Mouse (Mus musculus): ENCODE results near the gene 2410137M14Rik. TPM values are rescaled to one million over a fixed set of nuclear protein-coding genes. Genes with fewer than 3 reads are reported as not detected.

The 2410137M14Rik gene
- total and polyA plus RNA-seq, 3 experiments = not detected

DNA sequence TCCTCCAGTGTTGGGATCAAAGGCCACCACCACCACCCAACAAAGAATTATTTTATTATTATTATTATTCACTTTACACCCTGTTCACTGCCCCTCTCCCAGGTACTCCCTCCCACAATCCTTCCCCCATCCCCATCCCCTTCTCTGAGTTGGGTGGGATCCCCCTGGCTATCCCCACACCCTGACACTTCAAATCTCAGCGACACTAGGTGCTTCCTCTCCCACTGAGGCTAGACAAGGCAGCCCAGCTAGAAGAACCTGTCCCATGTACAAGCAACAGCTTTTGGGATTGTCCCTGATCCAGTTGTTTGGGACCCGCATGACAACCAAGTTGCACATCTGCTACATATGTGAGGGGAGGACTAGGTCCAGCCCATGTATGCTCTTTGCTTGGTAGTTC lies 28.4 kb downstream of the 2410137M14Rik start:
- H3K36me3 ChIP-seq (ENCODE audit: control insufficient read depth in 1 of 2, insufficient read depth in 2 of 2, low read length in 2 of 2) = peaks cover 0 to 9% of the 10 kb centered on the region in 2 experiments; a peak in 2 of 4 replicates
- H3K4me1 ChIP-seq (ENCODE audit: control insufficient read depth in 1 of 2, insufficient read depth in 2 of 2, low read length in 2 of 2) = no peaks in the 10 kb centered on the region; a peak in 1 of 4 replicates
- H3K9me3 ChIP-seq (replicated peaks; ENCODE audit: insufficient read depth, low read length) = no peaks in the 10 kb centered on the region
- H3K79me2 ChIP-seq (ENCODE audit: control insufficient read depth, insufficient read depth, low read length, poor library complexity) = peaks cover 15% of the 10 kb centered on the region
- no peaks in the 10 kb centered on the region for H3K27me3 ChIP-seq (ENCODE audit: control insufficient read depth in 1 of 2, insufficient read depth in 2 of 2, low read length in 2 of 2)
- H3K4me3 ChIP-seq (ENCODE audit: control insufficient read depth in 1 of 2, insufficient read depth in 1 of 2, low read depth in 2 of 2, low read length in 2 of 2) = no peak overlapping the region
- H3K9ac ChIP-seq (ENCODE audit: control insufficient read depth, low read depth, low read length, poor library complexity, severe bottlenecking) = no peak overlapping the region
- no peak for DNase-seq (ENCODE audit: low read depth, low spot score)
- H3K27ac ChIP-seq (ENCODE audit: control insufficient read depth, low read depth, low read length) = no peak overlapping the region
- no peak for TF ChIP-seq MXI1 (IDR thresholded peaks at IDR 0.05; ENCODE audit: low read depth, low read length)
- TF ChIP-seq HCFC1 (IDR thresholded peaks at IDR 0.05; ENCODE audit: low read depth, low read length) = no peak
- no peak for TF ChIP-seq USF2 (IDR thresholded peaks at IDR 0.05; ENCODE audit: borderline replicate concordance in 1 of 2, insufficient read depth in 1 of 2, low read depth in 1 of 2, low read length in 2 of 2)
- no peak for TF ChIP-seq SIN3A (IDR thresholded peaks at IDR 0.05; ENCODE audit: low read length)
- no peak for TF ChIP-seq CHD2 (IDR thresholded peaks at IDR 0.05; ENCODE audit: low read length)
- TF ChIP-seq ELF1 (IDR thresholded peaks at IDR 0.05; ENCODE audit: low read depth, low read length) = no peak
- no peak for TF ChIP-seq KAT2A (conservative IDR thresholded peaks at IDR 0.05; ENCODE audit: low read depth, low read length)
- TF ChIP-seq ZC3H11A (IDR thresholded peaks at IDR 0.05; ENCODE audit: low read depth, low read length) = no peak
- no peak for TF ChIP-seq NELFE (IDR thresholded peaks at IDR 0.05; ENCODE audit: low read depth, low read length)
- TF ChIP-seq EP300 (IDR thresholded peaks at IDR 0.05; ENCODE audit: low read depth in 1 of 2, low read length in 2 of 2) = no peak
- no peak for TF ChIP-seq UBTF (IDR thresholded peaks at IDR 0.05; ENCODE audit: borderline replicate concordance, insufficient read depth, low read depth, low read length)
- no peak for TF ChIP-seq ZNF384 (IDR thresholded peaks at IDR 0.05; ENCODE audit: low read depth, low read length)
- TF ChIP-seq E2F4 (IDR thresholded peaks at IDR 0.05; ENCODE audit: borderline replicate concordance, low read depth, low read length) = no peak
- TF ChIP-seq TBP (IDR thresholded peaks at IDR 0.05; ENCODE audit: low read depth, low read length) = no peak
- TF ChIP-seq MAX (IDR thresholded peaks at IDR 0.05; ENCODE audit: low read length) = no peak
- no peak for TF ChIP-seq MAZ (IDR thresholded peaks at IDR 0.05; ENCODE audit: low read depth, low read length)
- TF ChIP-seq RAD21 (IDR thresholded peaks at IDR 0.05; ENCODE audit: low read depth, low read length) = no peak
- TF ChIP-seq BHLHE40 (IDR thresholded peaks at IDR 0.05; ENCODE audit: borderline replicate concordance, low read depth, low read length) = no peak

DNA sequence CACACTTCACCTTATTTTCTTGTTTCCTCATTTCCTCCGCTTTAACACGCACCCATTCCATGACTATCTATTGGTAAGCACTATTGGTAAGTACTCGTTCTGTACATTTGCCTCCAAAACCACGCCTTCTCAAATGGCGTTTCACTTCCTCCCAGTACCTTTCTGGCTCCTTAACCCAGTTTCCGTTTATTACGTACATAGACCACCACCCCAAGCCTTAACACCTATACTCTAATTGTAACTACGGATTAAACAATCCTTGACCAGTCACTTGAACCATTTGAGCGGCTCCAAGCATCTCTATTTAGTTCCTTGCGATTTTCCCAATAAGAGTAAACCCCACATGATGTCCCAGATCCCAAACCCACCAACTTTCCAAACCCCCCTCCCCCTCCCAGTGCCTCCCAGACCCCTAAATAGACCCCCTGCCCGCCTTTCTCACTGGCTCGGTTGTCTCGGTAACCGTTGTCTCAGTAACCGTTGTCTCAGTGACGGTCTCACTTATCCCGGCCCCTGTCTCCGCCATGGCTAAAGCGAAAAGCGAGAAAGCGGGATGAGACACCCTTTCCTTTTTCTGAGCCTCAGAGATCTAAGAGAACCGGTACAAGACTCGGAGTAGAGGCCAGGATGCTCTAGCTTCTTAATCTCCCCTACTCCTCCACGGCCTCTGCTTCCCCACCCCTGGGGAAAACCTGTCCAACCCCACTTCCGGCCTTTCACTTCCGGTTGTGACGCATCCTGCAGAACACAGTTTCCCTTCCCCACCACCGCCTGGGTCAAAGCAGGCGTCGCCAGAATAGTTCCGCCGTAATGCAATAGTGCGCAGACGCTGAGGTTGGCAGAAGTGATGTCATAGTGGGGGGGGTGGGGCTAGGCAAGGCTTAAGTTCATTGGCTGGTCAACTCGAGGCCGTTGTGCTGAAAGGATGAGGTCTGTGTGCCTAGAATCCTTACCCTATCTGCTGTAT lies 29.8 kb downstream of the 2410137M14Rik start, which contains the start of gene Ppp1r11:
Gene Ppp1r11, minus strand, starts transcription at position 761 of the 967 bp plus-strand sequence.
- peak; percentile 99 for DNase-seq (ENCODE audit: low read depth, low spot score)
- Histone ChIP-seq H3K4me3 (ENCODE audit: control insufficient read depth in 1 of 2, insufficient read depth in 1 of 2, low read depth in 2 of 2, low read length in 2 of 2) (peak within 1 kb of the TSS; percentile 77 to 87), H3K36me3 (ENCODE audit: control insufficient read depth in 1 of 2, insufficient read depth in 2 of 2, low read length in 2 of 2) (peaks cover 0 to 9% of the 10 kb centered on the region in 2 experiments; a peak in 2 of 4 replicates), H3K27me3 (ENCODE audit: control insufficient read depth in 1 of 2, insufficient read depth in 2 of 2, low read length in 2 of 2) (no peaks in the 10 kb centered on the region), H3K27ac (ENCODE audit: control insufficient read depth, low read depth, low read length) (peak within 1 kb of the TSS; percentile 40), H3K9me3 (replicated peaks; ENCODE audit: insufficient read depth, low read length) (no peaks in the 10 kb centered on the region), H3K9ac (ENCODE audit: control insufficient read depth, low read depth, low read length, poor library complexity, severe bottlenecking) (peak within 1 kb of the TSS; percentile 76), H3K79me2 (ENCODE audit: control insufficient read depth, insufficient read depth, low read length, poor library complexity) (peaks cover 15% of the 10 kb centered on the region), H3K4me1 (ENCODE audit: control insufficient read depth in 1 of 2, insufficient read depth in 2 of 2, low read length in 2 of 2) (no peaks in the 10 kb centered on the region)
- peak; percentile 81 for TF ChIP-seq NRF1 (IDR thresholded peaks at IDR 0.05; ENCODE audit: insufficient read depth, low read depth, low read length, poor library complexity, severe bottlenecking)
- TF ChIP-seq RAD21 (IDR thresholded peaks at IDR 0.05; ENCODE audit: low read depth, low read length) = no peak
- TF ChIP-seq TBP (IDR thresholded peaks at IDR 0.05; ENCODE audit: low read depth, low read length) = peak; percentile 78; the same call in 1 of the 2 replicates
- TF ChIP-seq E2F4 (IDR thresholded peaks at IDR 0.05; ENCODE audit: borderline replicate concordance, low read depth, low read length) = no peak
- TF ChIP-seq RCOR1 (IDR thresholded peaks at IDR 0.05; ENCODE audit: low read depth, low read length) = peak; percentile 19
- TF ChIP-seq ZMIZ1 (IDR thresholded peaks at IDR 0.05; ENCODE audit: low read depth, low read length) = no peak
- peak; percentile 96 for TF ChIP-seq ELF1 (IDR thresholded peaks at IDR 0.05; ENCODE audit: low read depth, low read length)
- no peak for TF ChIP-seq CTCF (IDR thresholded peaks at IDR 0.05 in 2 of 3, conservative IDR thresholded peaks at IDR 0.05 in 1 of 3; ENCODE audit: control insufficient read depth in 1 of 3, insufficient read depth in 1 of 3, low read depth in 2 of 3, low read length in 3 of 3, poor library complexity in 1 of 3, severe bottlenecking in 1 of 3)
- TF ChIP-seq SIN3A (IDR thresholded peaks at IDR 0.05; ENCODE audit: low read length) = peak; percentile 87
- TF ChIP-seq MAFK (IDR thresholded peaks at IDR 0.05; ENCODE audit: borderline replicate concordance, low read depth, low read length) = no peak
- no peak for TF ChIP-seq MEF2A (IDR thresholded peaks at IDR 0.05; ENCODE audit: extremely low read depth, insufficient replicate concordance, low read depth, low read length, poor library complexity, severe bottlenecking)
- peak; percentile 60; the same call in 1 of the 2 replicates for TF ChIP-seq KAT2A (conservative IDR thresholded peaks at IDR 0.05; ENCODE audit: low read depth, low read length)
- TF ChIP-seq USF1 (IDR thresholded peaks at IDR 0.05; ENCODE audit: low read depth, low read length) = no peak
- TF ChIP-seq EP300 (IDR thresholded peaks at IDR 0.05; ENCODE audit: low read depth in 1 of 2, low read length in 2 of 2) = peak in 1 of 2 experiments; percentile 42; a peak in 1 of 4 replicates
- peak; percentile 31; the same call in 1 of the 2 replicates for TF ChIP-seq MYC (IDR thresholded peaks at IDR 0.05; ENCODE audit: low read depth, low read length)
- no peak for TF ChIP-seq CHD1 (IDR thresholded peaks at IDR 0.05; ENCODE audit: low read depth, low read length)

All from MEL (cell line).